Mouse (Mus musculus): ENCODE measurements around the gene Amz1.

The Amz1 gene

GRCm38 (mm10) chr5:140723822-140724221 is at the start of gene Amz1:
Gene Amz1, plus strand, starts transcription at chr5:140724127.
- DNase-seq (ENCODE audit: low spot score): no peak

- DNase-seq (ENCODE audit: low spot score): no peak
Measured at GRCm38 (mm10) chr5:140675079-140675478, 48.8 kb upstream of the Amz1 start.

- DNase-seq (ENCODE audit: low spot score): no peak
Measured at GRCm38 (mm10) chr5:140675640-140676039, 48.3 kb upstream of the Amz1 start.

- no peak for DNase-seq (ENCODE audit: low spot score)
Measured at GRCm38 (mm10) chr5:140677137-140677536, 46.8 kb upstream of the Amz1 start.

- DNase-seq (ENCODE audit: low spot score): no peak
Measured at GRCm38 (mm10) chr5:140680051-140680450, 43.9 kb upstream of the Amz1 start.

- no peak for DNase-seq (ENCODE audit: low spot score)
Measured at GRCm38 (mm10) chr5:140680950-140681349, 43.0 kb upstream of the Amz1 start.

GRCm38 (mm10) chr5:140682113-140682512 is 41.8 kb upstream of the Amz1 start:
- no peak for DNase-seq (ENCODE audit: low spot score)

GRCm38 (mm10) chr5:140684343-140685148 is 39.4 kb upstream of the Amz1 start:
- peak; percentile 70 for DNase-seq (ENCODE audit: low spot score)

- DNase-seq (ENCODE audit: low spot score): no peak
Measured at GRCm38 (mm10) chr5:140688434-140688833, 35.5 kb upstream of the Amz1 start.

- DNase-seq (ENCODE audit: low spot score): no peak
Measured at GRCm38 (mm10) chr5:140695987-140696386, 27.9 kb upstream of the Amz1 start.

GRCm38 (mm10) chr5:140699776-140700175 is 24.2 kb upstream of the Amz1 start:
- DNase-seq (ENCODE audit: low spot score): no peak

- no peak for DNase-seq (ENCODE audit: low spot score)
Measured at GRCm38 (mm10) chr5:140701661-140702060, 22.3 kb upstream of the Amz1 start.

GRCm38 (mm10) chr5:140702103-140702513 is 21.8 kb upstream of the Amz1 start, which contains the start of gene Iqce:
Gene Iqce, minus strand, starts transcription at chr5:140702378.
- DNase-seq (ENCODE audit: low spot score): peak; percentile 96

GRCm38 (mm10) chr5:140702618-140703175 is 21.2 kb upstream of the Amz1 start:
- DNase-seq (ENCODE audit: low spot score): peak; percentile 26

GRCm38 (mm10) chr5:140703480-140704377 is 20.2 kb upstream of the Amz1 start:
- no peak for DNase-seq (ENCODE audit: low spot score)

- peak; percentile 99 for DNase-seq (ENCODE audit: low spot score)
Measured at GRCm38 (mm10) chr5:140704378-140705251, 19.3 kb upstream of the Amz1 start, which contains the start of gene Brat1. Gene Brat1, plus strand, starts transcription at chr5:140705011.

- no peak for DNase-seq (ENCODE audit: low spot score)
Measured at GRCm38 (mm10) chr5:140705501-140706171, 18.3 kb upstream of the Amz1 start.

- DNase-seq (ENCODE audit: low spot score): no peak
Measured at GRCm38 (mm10) chr5:140710315-140710714, 13.6 kb upstream of the Amz1 start.

GRCm38 (mm10) chr5:140711040-140711439 is 12.9 kb upstream of the Amz1 start:
- DNase-seq (ENCODE audit: low spot score): no peak

- DNase-seq (ENCODE audit: low spot score): no peak
Measured at GRCm38 (mm10) chr5:140720773-140721172, 3.2 kb upstream of the Amz1 start.

GRCm38 (mm10) chr5:140722121-140722520 is 1.8 kb upstream of the Amz1 start:
- no peak for DNase-seq (ENCODE audit: low spot score)
